Mouse (Mus musculus) heart, embryonic 13.5 days (tissue): ENCODE data around the gene Tlr5. TPM values are rescaled to one million over a fixed set of nuclear protein-coding genes. Genes with fewer than 3 reads are reported as not detected.

ENCODE experiments used
- ATAC-seq: fragments of 200-750 bp; cut with Nextera tagmentation; 2 replicates; pipeline ENCODE4 v1.8.0; 2017; ENCODE audit warnings: moderate TSS enrichment; ENCODE audit not compliant: insufficient number of reproducible peaks, low FRiP score, low TSS enrichment; ENCODE audit errors: extremely low read depth
- H3K27ac ChIP-seq: fragments of 300-500 bp; sonication (generic); replicated peaks from 2 replicates; pipeline ENCODE4 v1.5.1; 2015; ENCODE audit warnings: moderate library complexity, mild to moderate bottlenecking, inconsistent platforms
- H3K27me3 ChIP-seq: fragments of 300-500 bp; sonication (generic); replicated peaks from 2 replicates; pipeline ENCODE4 v1.6.1; 2015; ENCODE audit warnings: mild to moderate bottlenecking, inconsistent platforms
- H3K36me3 ChIP-seq: fragments of 300-500 bp; sonication (generic); 2 replicates; pipeline ENCODE4 v1.6.1; 2015; ENCODE audit warnings: mild to moderate bottlenecking, inconsistent platforms
- H3K4me1 ChIP-seq: fragments of 300-500 bp; sonication (generic); 2 replicates; pipeline ENCODE4 v1.6.1; 2015; ENCODE audit warnings: inconsistent platforms
- H3K4me2 ChIP-seq: fragments of 300-500 bp; sonication (generic); 2 replicates; pipeline ENCODE4 v1.6.1; 2015; ENCODE audit warnings: inconsistent platforms, mild to moderate bottlenecking, moderate library complexity
- H3K4me3 ChIP-seq: fragments of 300-500 bp; sonication (generic); 2 replicates; pipeline ENCODE4 v1.5.1; 2015; ENCODE audit warnings: moderate library complexity, mild to moderate bottlenecking, inconsistent platforms
- H3K9ac ChIP-seq: fragments of 300-500 bp; sonication (generic); 2 replicates; pipeline ENCODE4 v1.6.1; 2015; ENCODE audit warnings: inconsistent platforms, mild to moderate bottlenecking, moderate library complexity
- H3K9me3 ChIP-seq: fragments of 300-500 bp; sonication (generic); 2 replicates; pipeline ENCODE4 v1.6.1; 2016; ENCODE audit warnings: inconsistent platforms
- WGBS: fragments of 180-500 bp; shearing (Covaris S2); methylation state at CpG from one replicate; pipeline ENCODE4 v1.1.7; 2015; ENCODE audit warnings: mixed read lengths; 5-methylcytosine and 5-hydroxymethylcytosine counted together
- polyA plus RNA-seq: library from polyadenylated mRNA; unstranded; fragments of >200 nt; fragmentation: Nextera tagmentation; extraction: Ambion mirVana; gene quantifications from 2 replicates; pipeline ENCODE4 v1.2.1, GENCODE M21; 2015

Gene Tlr5
- polyA plus RNA-seq, 1 experiment from 2014 or later: 3.1 TPM

DNA sequence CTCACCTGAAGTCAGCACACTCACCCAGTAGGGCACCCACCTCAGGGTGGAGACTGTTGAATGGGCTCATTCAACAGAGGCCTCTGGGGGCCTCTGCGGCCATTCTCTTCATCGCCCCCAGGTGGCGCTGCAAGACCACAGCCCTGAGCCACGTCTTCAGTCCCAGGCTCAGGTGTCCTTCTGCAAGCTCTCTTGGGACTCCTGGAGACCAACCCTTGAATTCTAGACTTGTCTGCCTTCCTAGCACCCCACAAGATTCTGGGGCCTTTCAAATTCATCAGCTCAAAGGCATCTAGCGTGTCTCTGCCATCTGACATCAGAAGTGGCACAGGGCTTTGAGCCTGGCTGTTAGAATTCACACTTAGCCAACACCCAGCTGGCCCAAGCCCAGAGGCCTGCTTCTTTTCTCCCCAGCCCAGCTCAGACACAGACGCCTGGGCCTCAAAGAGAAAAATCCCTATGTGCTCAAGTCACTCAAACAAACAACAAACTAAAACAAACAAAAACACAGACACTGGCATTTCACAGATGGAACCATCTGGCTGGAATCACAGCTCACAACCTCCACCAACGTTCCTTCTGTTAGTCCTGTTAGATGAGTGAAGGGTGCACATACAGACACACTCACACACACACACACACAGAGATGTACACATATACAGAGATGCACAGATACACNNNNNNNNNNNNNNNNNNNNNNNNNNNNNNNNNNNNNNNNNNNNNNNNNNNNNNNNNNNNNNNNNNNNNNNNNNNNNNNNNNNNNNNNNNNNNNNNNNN, 36.6 kb downstream of the Tlr5 start:
- no peak overlapping the region for H3K27ac ChIP-seq
- H3K27me3 ChIP-seq: no peaks in the 10 kb centered on the region
- H3K9ac ChIP-seq: peak overlapping the region; percentile 24; the same call in 1 of the 2 replicates
- H3K4me1 ChIP-seq: peaks cover 11% of the 10 kb centered on the region
- H3K4me3 ChIP-seq: no peak overlapping the region
- 14% methylated on average over 7 of the region's 7 CpGs for WGBS
- no peak for ATAC-seq
- no peaks in the 10 kb centered on the region for H3K9me3 ChIP-seq
- no peak overlapping the region for H3K4me2 ChIP-seq
- H3K36me3 ChIP-seq: no peaks in the 10 kb centered on the region

Other genes starting within 250 kb of the Tlr5 start
- not detected in 2 replicates for gene Ccdc185, start 205.6 kb upstream of the Tlr5 start, polyA plus RNA-seq
- gene Susd4, start 190.9 kb upstream of the Tlr5 start, polyA plus RNA-seq: 4.9 and 5.5 TPM in 2 replicates